Mouse (Mus musculus): Measurements from ENCODE around the gene Sds. TPM values are rescaled to one million over a fixed set of nuclear protein-coding genes. Genes with fewer than 3 reads are reported as not detected.

Sds gene
- total RNA-seq (2014; fragmentation: Nextera tagmentation) (not detected in 2 replicates), total RNA-seq (2017) (not detected in 2 replicates), polyA plus RNA-seq (2012) (not detected in 2 replicates)

GRCm38 (mm10) chr5:120476296-120476695, at the start of gene Sds:
TSS of gene Sds (plus strand) at chr5:120476526.
- DNase-seq (ENCODE audit: low spot score) (no peak), ATAC-seq (ENCODE audit: extremely low read depth, insufficient number of reproducible peaks, low FRiP score, poor library complexity, severe bottlenecking) (no peak)
- Histone ChIP-seq H3K4me3 (ENCODE audit: low read depth, low read length) (no peak within 1 kb of the TSS), H3K4me1 (ENCODE audit: insufficient read depth, low read depth, low read length) (no peaks in the 10 kb centered on the region), H3K27me3 (ENCODE audit: insufficient read depth, low read length) (peaks cover 40% of the 10 kb centered on the region), H3K36me3 (replicated peaks) (no peaks in the 10 kb centered on the region), H3K9me3 (replicated peaks) (no peaks in the 10 kb centered on the region)
- no peak for TF ChIP-seq POLR2AphosphoS5 (IDR thresholded peaks at IDR 0.05; ENCODE audit: insufficient replicate concordance, low read depth, low read length)
- TF ChIP-seq GATA2 (IDR thresholded peaks at IDR 0.05; ENCODE audit: borderline replicate concordance, low read depth, low read length) = no peak
- TF ChIP-seq TAL1 (conservative IDR thresholded peaks at IDR 0.05; ENCODE audit: low read depth, low read length) = no peak
- TF ChIP-seq CTCF (IDR thresholded peaks at IDR 0.05; ENCODE audit: low read depth, low read length) = no peak
- no peak for TF ChIP-seq GATA1 (IDR thresholded peaks at IDR 0.05; ENCODE audit: borderline replicate concordance, low read length)

GRCm38 (mm10) chr5:120426572-120426971, 49.8 kb upstream of the Sds start:
- H3K4me1 ChIP-seq (ENCODE audit: insufficient read depth, low read depth, low read length) = no peaks in the 10 kb centered on the region
- no peaks in the 10 kb centered on the region for H3K36me3 ChIP-seq (replicated peaks)
- H3K4me3 ChIP-seq (ENCODE audit: low read depth, low read length) = no peak overlapping the region
- H3K9me3 ChIP-seq (replicated peaks) = no peaks in the 10 kb centered on the region
- TF ChIP-seq TAL1 (conservative IDR thresholded peaks at IDR 0.05; ENCODE audit: low read depth, low read length) (no peak), GATA1 (IDR thresholded peaks at IDR 0.05; ENCODE audit: borderline replicate concordance, low read length) (no peak), POLR2AphosphoS5 (IDR thresholded peaks at IDR 0.05; ENCODE audit: insufficient replicate concordance, low read depth, low read length) (no peak), CTCF (IDR thresholded peaks at IDR 0.05; ENCODE audit: low read depth, low read length) (no peak), GATA2 (IDR thresholded peaks at IDR 0.05; ENCODE audit: borderline replicate concordance, low read depth, low read length) (no peak)
- H3K27me3 ChIP-seq (ENCODE audit: insufficient read depth, low read length) = peaks cover 50% of the 10 kb centered on the region
- DNase-seq (ENCODE audit: low spot score) (no peak), ATAC-seq (ENCODE audit: extremely low read depth, insufficient number of reproducible peaks, low FRiP score, poor library complexity, severe bottlenecking) (no peak)

GRCm38 (mm10) chr5:120427451-120427938, 48.8 kb upstream of the Sds start:
- ATAC-seq (ENCODE audit: extremely low read depth, insufficient number of reproducible peaks, low FRiP score, poor library complexity, severe bottlenecking) (no peak), DNase-seq (ENCODE audit: low spot score) (no peak)
- Histone ChIP-seq H3K4me1 (ENCODE audit: insufficient read depth, low read depth, low read length) (no peaks in the 10 kb centered on the region), H3K27me3 (ENCODE audit: insufficient read depth, low read length) (peaks cover 59% of the 10 kb centered on the region), H3K36me3 (replicated peaks) (no peaks in the 10 kb centered on the region), H3K9me3 (replicated peaks) (no peaks in the 10 kb centered on the region), H3K4me3 (ENCODE audit: low read depth, low read length) (no peak overlapping the region)
- TF ChIP-seq GATA1 (IDR thresholded peaks at IDR 0.05; ENCODE audit: borderline replicate concordance, low read length) (no peak), TAL1 (conservative IDR thresholded peaks at IDR 0.05; ENCODE audit: low read depth, low read length) (no peak), POLR2AphosphoS5 (IDR thresholded peaks at IDR 0.05; ENCODE audit: insufficient replicate concordance, low read depth, low read length) (no peak), CTCF (IDR thresholded peaks at IDR 0.05; ENCODE audit: low read depth, low read length) (no peak)

- no peaks in the 10 kb centered on the region for H3K4me1 ChIP-seq (ENCODE audit: insufficient read depth, low read depth, low read length)
- H3K36me3 ChIP-seq (replicated peaks) = no peaks in the 10 kb centered on the region
- H3K9me3 ChIP-seq (replicated peaks) = no peaks in the 10 kb centered on the region
- no peak overlapping the region for H3K4me3 ChIP-seq (ENCODE audit: low read depth, low read length)
- peaks cover 63% of the 10 kb centered on the region for H3K27me3 ChIP-seq (ENCODE audit: insufficient read depth, low read length)
- TF ChIP-seq GATA2 (IDR thresholded peaks at IDR 0.05; ENCODE audit: borderline replicate concordance, low read depth, low read length) = no peak
- no peak for TF ChIP-seq GATA1 (IDR thresholded peaks at IDR 0.05; ENCODE audit: borderline replicate concordance, low read length)
- no peak for TF ChIP-seq CTCF (IDR thresholded peaks at IDR 0.05; ENCODE audit: low read depth, low read length)
- no peak for TF ChIP-seq TAL1 (conservative IDR thresholded peaks at IDR 0.05; ENCODE audit: low read depth, low read length)
- DNase-seq (ENCODE audit: low spot score) = no peak
- ATAC-seq (ENCODE audit: extremely low read depth, insufficient number of reproducible peaks, low FRiP score, poor library complexity, severe bottlenecking) = no peak
These were observed 48.0 kb upstream of the Sds start for GRCm38 (mm10) chr5:120428189-120428838.

GRCm38 (mm10) chr5:120428990-120429389, 47.3 kb upstream of the Sds start:
- Histone ChIP-seq H3K9me3 (replicated peaks) (no peaks in the 10 kb centered on the region), H3K4me3 (ENCODE audit: low read depth, low read length) (no peak overlapping the region), H3K27me3 (ENCODE audit: insufficient read depth, low read length) (peaks cover 63% of the 10 kb centered on the region), H3K4me1 (ENCODE audit: insufficient read depth, low read depth, low read length) (no peaks in the 10 kb centered on the region), H3K36me3 (replicated peaks) (no peaks in the 10 kb centered on the region)
- DNase-seq (ENCODE audit: low spot score) = no peak
- TF ChIP-seq POLR2AphosphoS5 (IDR thresholded peaks at IDR 0.05; ENCODE audit: insufficient replicate concordance, low read depth, low read length) (no peak), TAL1 (conservative IDR thresholded peaks at IDR 0.05; ENCODE audit: low read depth, low read length) (no peak), GATA2 (IDR thresholded peaks at IDR 0.05; ENCODE audit: borderline replicate concordance, low read depth, low read length) (no peak), GATA1 (IDR thresholded peaks at IDR 0.05; ENCODE audit: borderline replicate concordance, low read length) (no peak), CTCF (IDR thresholded peaks at IDR 0.05; ENCODE audit: low read depth, low read length) (no peak)
- no peak for ATAC-seq (ENCODE audit: extremely low read depth, insufficient number of reproducible peaks, low FRiP score, poor library complexity, severe bottlenecking)

GRCm38 (mm10) chr5:120429692-120430091, 46.6 kb upstream of the Sds start:
- TF ChIP-seq CTCF (IDR thresholded peaks at IDR 0.05; ENCODE audit: low read depth, low read length) (no peak), TAL1 (conservative IDR thresholded peaks at IDR 0.05; ENCODE audit: low read depth, low read length) (no peak), GATA2 (IDR thresholded peaks at IDR 0.05; ENCODE audit: borderline replicate concordance, low read depth, low read length) (no peak), GATA1 (IDR thresholded peaks at IDR 0.05; ENCODE audit: borderline replicate concordance, low read length) (no peak), POLR2AphosphoS5 (IDR thresholded peaks at IDR 0.05; ENCODE audit: insufficient replicate concordance, low read depth, low read length) (no peak)
- DNase-seq (ENCODE audit: low spot score) = no peak
- no peaks in the 10 kb centered on the region for H3K4me1 ChIP-seq (ENCODE audit: insufficient read depth, low read depth, low read length)
- no peak for ATAC-seq (ENCODE audit: extremely low read depth, insufficient number of reproducible peaks, low FRiP score, poor library complexity, severe bottlenecking)
- no peaks in the 10 kb centered on the region for H3K9me3 ChIP-seq (replicated peaks)
- H3K27me3 ChIP-seq (ENCODE audit: insufficient read depth, low read length) = peaks cover 64% of the 10 kb centered on the region
- H3K4me3 ChIP-seq (ENCODE audit: low read depth, low read length) = no peak overlapping the region
- no peaks in the 10 kb centered on the region for H3K36me3 ChIP-seq (replicated peaks)
